Mouse (Mus musculus) G1E (cell line): ENCODE results near the gene Uqcr11.

Experiments used
- CTCF ChIP-seq: IDR thresholded peaks from 2 replicates; pipeline ENCODE4 v1.5.1; 2012; ENCODE audit warnings: low read depth, low read length, inconsistent platforms, mixed read lengths
- GATA1 ChIP-seq: IDR thresholded peaks from 2 replicates; pipeline ENCODE4 v1.6.1; 2012; ENCODE audit warnings: borderline replicate concordance, low read length, inconsistent platforms, mixed read lengths
- TAL1 ChIP-seq: conservative IDR thresholded peaks from 2 replicates; pipeline ENCODE4 v1.6.1; 2012; ENCODE audit warnings: low read depth, low read length, inconsistent platforms, mixed read lengths

- TF ChIP-seq TAL1 (no peak), CTCF (no peak), GATA1 (no peak)
These were observed 51.2 kb downstream of the Uqcr11 start for GRCm38 (mm10) chr10:80355431-80355830.
